Mouse (Mus musculus): ENCODE data around the gene Ankrd55. TPM values are rescaled to one million over a fixed set of nuclear protein-coding genes. Genes with fewer than 3 reads are reported as not detected.
A peak's percentile ranks its signal among the peaks of the same experiment; 100 is the strongest.

The Ankrd55 gene
- polyA plus RNA-seq, 1 experiment from 2014 or later = 9.2 TPM

DNA sequence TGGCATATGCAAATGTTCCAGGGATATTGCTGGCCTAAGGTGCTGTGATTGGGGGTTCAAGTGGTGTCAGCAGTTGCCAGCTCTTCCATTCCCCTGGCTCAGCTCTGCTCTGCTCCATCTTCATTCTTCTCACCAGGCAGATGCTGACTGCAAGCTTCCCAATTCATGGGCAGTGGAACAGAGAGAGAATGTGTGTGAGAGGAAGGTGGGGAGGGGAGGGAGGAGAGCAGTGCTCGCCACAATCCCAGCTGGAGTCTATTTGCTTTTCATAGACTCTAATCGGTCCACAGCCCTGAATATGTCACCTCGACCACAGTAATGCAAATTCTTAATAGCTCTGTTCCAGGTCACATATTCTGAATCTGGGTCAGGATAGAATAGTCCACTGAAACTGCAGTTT, 27.2 kb downstream of the Ankrd55 start:
- H3K4me3 ChIP-seq (replicated peaks; ENCODE audit: low read length) = no peak overlapping the region
- no peak overlapping the region for H3K27ac ChIP-seq

DNA sequence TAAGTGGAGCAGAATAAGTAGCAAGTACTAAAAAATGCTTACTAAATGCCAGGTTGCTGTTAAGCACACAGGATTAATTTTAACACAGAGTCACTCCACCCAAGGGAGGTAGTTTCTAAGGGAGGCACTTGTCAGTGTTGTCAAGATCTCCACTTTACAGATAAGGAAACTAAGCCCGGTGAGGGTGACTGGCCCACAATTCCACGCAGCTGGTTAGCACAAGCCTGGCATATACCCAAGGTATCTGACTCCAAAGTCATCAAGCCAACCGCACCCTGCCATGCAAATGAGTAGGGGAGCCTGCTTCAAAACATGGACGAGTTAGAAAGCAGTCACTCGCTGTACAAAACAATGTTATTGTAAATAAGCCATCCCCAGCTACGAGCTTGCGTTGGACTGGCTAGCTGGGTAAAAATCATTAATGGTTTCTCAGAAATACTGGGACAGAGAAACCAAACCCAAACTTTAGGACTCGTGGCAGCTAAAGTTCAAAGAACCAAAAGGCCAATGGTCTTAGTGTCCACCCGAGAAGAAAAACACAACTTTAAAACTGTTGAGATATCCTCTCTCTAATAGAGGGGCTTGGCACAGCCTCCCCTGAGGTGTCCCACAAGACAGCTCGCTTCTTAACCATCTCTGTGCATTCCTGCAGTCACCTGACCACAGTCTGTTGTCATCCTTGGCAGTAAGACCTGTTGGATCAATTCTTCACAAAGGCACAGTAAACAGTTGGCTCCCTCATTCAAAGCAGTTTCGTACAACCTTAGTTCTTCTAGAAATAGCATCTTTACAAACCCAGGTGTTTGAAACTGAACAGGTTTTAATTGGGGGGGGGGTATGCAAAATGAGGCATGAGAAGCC, 28.6 kb downstream of the Ankrd55 start:
- Histone ChIP-seq H3K36me3 (replicated peaks; ENCODE audit: control insufficient read depth, insufficient read depth) (no peaks in the 10 kb centered on the region), H3K27ac (no peak overlapping the region), H3K27me3 (ENCODE audit: control insufficient read depth, insufficient read depth, low read length) (no peaks in the 10 kb centered on the region), H3K9me3 (ENCODE audit: control insufficient read depth, low read length) (0 out of 2 replicates have a peak, but pooled peaks cover 6% of the 10 kb centered on the region), H3K9ac (no peak overlapping the region), H3K4me1 (replicated peaks; ENCODE audit: control insufficient read depth, insufficient read depth, low read length) (0 out of 2 replicates have a peak, but pooled peaks cover 3% of the 10 kb centered on the region), H3K4me2 (replicated peaks) (no peak overlapping the region), H3K4me3 (replicated peaks; ENCODE audit: low read length) (no peak overlapping the region)
- 80% methylated on average over 11 of the region's 11 CpGs for WGBS
- DNase-seq (ENCODE audit: low spot score) (no peak), ATAC-seq (ENCODE audit: low FRiP score) (no peak)

More for the DNA sequence above, 27.2 kb downstream of the Ankrd55 start:
- 0 out of 2 replicates have a peak, but pooled peaks cover 3% of the 10 kb centered on the region for H3K4me1 ChIP-seq (replicated peaks; ENCODE audit: control insufficient read depth, insufficient read depth, low read length)
- H3K36me3 ChIP-seq (replicated peaks; ENCODE audit: control insufficient read depth, insufficient read depth) = no peaks in the 10 kb centered on the region
- H3K9me3 ChIP-seq (ENCODE audit: control insufficient read depth, low read length) = 0 out of 2 replicates have a peak, but pooled peaks cover 6% of the 10 kb centered on the region
- ATAC-seq (ENCODE audit: low FRiP score) = peak; percentile 31; the same call in 1 of the 2 replicates
- no peak overlapping the region for H3K4me2 ChIP-seq (replicated peaks)
- WGBS = 7% methylated on average over 3 of the region's 3 CpGs
- no peaks in the 10 kb centered on the region for H3K27me3 ChIP-seq (ENCODE audit: control insufficient read depth, insufficient read depth, low read length)
- H3K9ac ChIP-seq = no peak overlapping the region
- DNase-seq (ENCODE audit: low spot score) = no peak

DNA sequence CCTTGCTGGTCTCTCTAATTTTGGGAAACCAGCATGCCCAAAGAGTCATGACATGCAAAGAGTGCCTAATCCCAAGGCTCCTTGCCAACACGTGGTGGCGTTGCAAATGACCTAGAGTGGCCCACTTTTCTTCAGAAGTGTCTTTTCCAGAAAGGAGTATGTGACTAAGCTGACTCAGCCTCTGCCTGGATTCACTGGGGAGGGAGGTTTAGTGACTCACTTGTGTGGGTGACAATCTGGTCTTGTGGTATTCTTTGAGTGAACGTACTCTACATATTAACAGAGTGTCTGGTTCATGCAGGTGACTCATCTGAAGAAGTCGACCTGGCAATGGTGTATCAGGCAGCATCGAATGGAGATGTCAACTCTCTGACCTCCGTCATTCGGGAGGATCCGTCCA, 29.9 kb downstream of the Ankrd55 start:
- Histone ChIP-seq H3K27me3 (ENCODE audit: control insufficient read depth, insufficient read depth, low read length) (no peaks in the 10 kb centered on the region), H3K4me2 (replicated peaks) (no peak overlapping the region), H3K4me1 (replicated peaks; ENCODE audit: control insufficient read depth, insufficient read depth, low read length) (0 out of 2 replicates have a peak, but pooled peaks cover 3% of the 10 kb centered on the region), H3K9ac (no peak overlapping the region), H3K4me3 (replicated peaks; ENCODE audit: low read length) (no peak overlapping the region), H3K9me3 (ENCODE audit: control insufficient read depth, low read length) (0 out of 2 replicates have a peak, but pooled peaks cover 6% of the 10 kb centered on the region), H3K36me3 (replicated peaks; ENCODE audit: control insufficient read depth, insufficient read depth) (no peaks in the 10 kb centered on the region), H3K27ac (no peak overlapping the region)
- no peak for DNase-seq (ENCODE audit: low spot score)
- no peak for ATAC-seq (ENCODE audit: low FRiP score)
- WGBS = 88% methylated on average over 8 of the region's 8 CpGs

DNA sequence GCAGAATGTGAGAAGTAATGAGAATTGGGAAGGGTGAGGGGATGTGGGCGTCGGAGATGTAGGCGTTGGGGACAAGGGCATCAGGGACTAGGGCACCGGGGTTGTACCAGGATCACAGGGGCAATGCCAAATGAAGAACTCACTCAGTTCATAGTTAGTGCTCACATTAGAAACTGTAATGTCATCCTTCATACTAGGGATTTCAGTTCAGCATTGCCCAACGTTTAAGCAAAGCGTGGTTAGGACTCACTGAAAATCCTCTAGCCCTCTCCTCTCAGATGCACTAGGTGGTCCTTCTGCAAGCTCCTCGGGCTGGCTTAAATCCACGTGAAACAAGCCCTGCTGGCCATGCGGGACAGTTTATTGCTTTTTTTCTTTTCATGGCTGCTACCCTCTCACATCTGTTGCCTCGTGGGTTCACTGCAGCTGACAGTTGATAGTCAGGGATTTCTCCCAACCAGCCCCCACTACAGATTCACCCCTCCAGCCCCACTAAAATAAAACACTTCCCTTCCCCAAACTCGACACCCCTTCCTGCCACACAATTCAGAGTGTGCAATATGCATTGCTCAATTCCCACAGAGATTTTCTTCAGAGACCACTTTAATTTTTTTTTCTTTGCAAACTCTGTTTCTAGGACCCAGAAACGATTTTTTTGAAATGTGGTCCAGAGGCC, 35.5 kb downstream of the Ankrd55 start:
- 0 out of 2 replicates have a peak, but pooled peaks cover 6% of the 10 kb centered on the region for H3K9me3 ChIP-seq (ENCODE audit: control insufficient read depth, low read length)
- H3K9ac ChIP-seq = no peak overlapping the region
- no peaks in the 10 kb centered on the region for H3K27me3 ChIP-seq (ENCODE audit: control insufficient read depth, insufficient read depth, low read length)
- no peak overlapping the region for H3K4me2 ChIP-seq (replicated peaks)
- H3K36me3 ChIP-seq (replicated peaks; ENCODE audit: control insufficient read depth, insufficient read depth) = no peaks in the 10 kb centered on the region
- WGBS = 77% methylated on average over 12 of the region's 12 CpGs
- no peak overlapping the region for H3K4me3 ChIP-seq (replicated peaks; ENCODE audit: low read length)
- ATAC-seq (ENCODE audit: low FRiP score) = no peak
- no peak overlapping the region for H3K27ac ChIP-seq
- DNase-seq (ENCODE audit: low spot score) = no peak
- H3K4me1 ChIP-seq (replicated peaks; ENCODE audit: control insufficient read depth, insufficient read depth, low read length) = no peaks in the 10 kb centered on the region

DNA sequence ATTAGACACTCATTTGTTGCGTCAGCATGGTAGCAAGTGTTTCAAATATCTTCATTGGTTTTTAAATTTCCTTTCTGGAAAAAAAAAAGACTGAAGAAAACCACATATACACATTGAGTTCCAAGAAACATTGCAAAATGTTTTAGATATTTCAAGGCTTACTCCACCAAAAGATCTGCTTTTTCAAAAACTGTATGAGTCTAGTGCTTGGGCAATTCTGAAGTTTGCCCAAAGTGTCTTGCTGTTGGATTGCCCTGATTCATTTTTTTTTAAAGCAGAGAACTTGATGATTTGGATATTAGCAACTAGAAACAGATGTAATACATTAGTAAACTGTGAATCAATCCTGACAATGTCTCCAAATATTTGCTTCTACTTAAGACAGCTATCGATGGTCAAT, 36.9 kb downstream of the Ankrd55 start:
- H3K27ac ChIP-seq = no peak overlapping the region
- ATAC-seq (ENCODE audit: low FRiP score) = no peak
- no peaks in the 10 kb centered on the region for H3K4me1 ChIP-seq (replicated peaks; ENCODE audit: control insufficient read depth, insufficient read depth, low read length)
- 92% methylated on average over 2 of the region's 2 CpGs for WGBS
- H3K36me3 ChIP-seq (replicated peaks; ENCODE audit: control insufficient read depth, insufficient read depth) = no peaks in the 10 kb centered on the region
- H3K9me3 ChIP-seq (ENCODE audit: control insufficient read depth, low read length) = no peaks in the 10 kb centered on the region
- no peak overlapping the region for H3K9ac ChIP-seq
- no peaks in the 10 kb centered on the region for H3K27me3 ChIP-seq (ENCODE audit: control insufficient read depth, insufficient read depth, low read length)
- no peak overlapping the region for H3K4me3 ChIP-seq (replicated peaks; ENCODE audit: low read length)
- no peak overlapping the region for H3K4me2 ChIP-seq (replicated peaks)
- DNase-seq (ENCODE audit: low spot score) = no peak

DNA sequence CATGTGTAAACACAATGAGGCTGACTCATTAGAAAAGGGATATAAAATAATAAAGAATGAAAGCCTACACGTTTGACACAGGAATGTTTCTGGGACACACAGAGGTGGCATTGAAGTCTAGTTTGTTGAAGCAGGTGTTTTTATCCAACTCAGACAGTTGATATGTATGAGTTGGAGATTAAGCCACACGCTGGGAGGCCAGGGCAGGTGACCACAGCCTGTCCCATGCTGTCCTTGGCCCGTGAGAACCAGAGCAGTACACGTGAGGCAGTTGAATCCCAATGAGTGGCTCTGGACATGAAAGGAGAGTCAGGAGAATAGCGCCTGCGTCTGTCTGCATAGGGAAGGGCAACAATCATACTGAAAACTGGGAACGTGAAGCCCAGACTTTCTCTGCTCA, 38.2 kb downstream of the Ankrd55 start:
- Histone ChIP-seq H3K4me3 (replicated peaks; ENCODE audit: low read length) (no peak overlapping the region), H3K9me3 (ENCODE audit: control insufficient read depth, low read length) (no peaks in the 10 kb centered on the region), H3K36me3 (replicated peaks; ENCODE audit: control insufficient read depth, insufficient read depth) (no peaks in the 10 kb centered on the region), H3K9ac (no peak overlapping the region), H3K4me2 (replicated peaks) (no peak overlapping the region), H3K27ac (no peak overlapping the region), H3K27me3 (ENCODE audit: control insufficient read depth, insufficient read depth, low read length) (no peaks in the 10 kb centered on the region), H3K4me1 (replicated peaks; ENCODE audit: control insufficient read depth, insufficient read depth, low read length) (peaks cover 8% of the 10 kb centered on the region)
- ATAC-seq (ENCODE audit: low FRiP score) (no peak), DNase-seq (ENCODE audit: low spot score) (no peak)
- WGBS = 90% methylated on average over 7 of the region's 7 CpGs

DNA sequence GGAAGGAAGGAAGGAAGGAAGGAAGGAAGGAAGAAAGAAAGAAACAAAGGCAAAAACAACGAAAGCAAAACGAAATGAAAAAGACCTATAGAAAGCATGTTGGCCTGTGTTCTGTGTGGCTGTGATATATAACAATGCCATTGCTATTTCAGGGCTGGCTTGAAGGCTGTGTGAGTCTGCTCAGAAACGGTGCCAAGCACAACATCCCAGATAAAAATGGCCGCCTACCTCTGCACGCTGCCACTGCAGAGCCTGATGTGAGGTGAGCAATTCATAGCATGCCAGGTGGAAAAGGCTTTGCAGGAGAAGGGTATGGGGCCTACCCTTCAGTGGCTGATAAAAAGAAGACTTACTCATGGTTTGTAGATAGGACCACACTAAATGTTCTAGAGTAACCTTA, 38.7 kb downstream of the Ankrd55 start:
- DNase-seq (ENCODE audit: low spot score) = no peak
- H3K4me2 ChIP-seq (replicated peaks) = no peak overlapping the region
- ATAC-seq (ENCODE audit: low FRiP score) = no peak
- no peaks in the 10 kb centered on the region for H3K36me3 ChIP-seq (replicated peaks; ENCODE audit: control insufficient read depth, insufficient read depth)
- WGBS = 89% methylated on average over 5 of the region's 5 CpGs
- no peak overlapping the region for H3K9ac ChIP-seq
- H3K4me1 ChIP-seq (replicated peaks; ENCODE audit: control insufficient read depth, insufficient read depth, low read length) = peaks cover 13% of the 10 kb centered on the region
- H3K27me3 ChIP-seq (ENCODE audit: control insufficient read depth, insufficient read depth, low read length) = no peaks in the 10 kb centered on the region
- H3K27ac ChIP-seq = no peak overlapping the region
- H3K9me3 ChIP-seq (ENCODE audit: control insufficient read depth, low read length) = no peaks in the 10 kb centered on the region
- no peak overlapping the region for H3K4me3 ChIP-seq (replicated peaks; ENCODE audit: low read length)

DNA sequence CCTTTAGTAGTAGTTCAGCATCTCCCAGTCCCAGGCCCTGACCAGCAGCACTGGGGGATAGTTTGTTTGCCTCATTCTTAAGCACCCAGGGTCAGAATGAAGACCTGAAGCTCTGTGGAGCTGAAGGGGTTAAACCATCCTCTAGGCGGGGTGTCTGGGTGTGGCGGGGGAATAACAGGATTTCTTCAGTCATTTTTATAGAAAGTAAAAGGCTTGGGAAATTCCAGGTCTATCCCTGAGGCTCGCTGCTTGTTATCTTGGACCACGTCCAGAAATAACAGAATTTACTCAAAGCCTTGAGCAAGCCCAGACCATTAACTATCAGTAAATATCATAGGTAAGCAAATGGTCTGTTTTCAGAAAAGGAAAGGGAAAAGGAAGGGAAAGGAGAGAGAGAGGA, 39.3 kb downstream of the Ankrd55 start:
- H3K9ac ChIP-seq = no peak overlapping the region
- H3K4me2 ChIP-seq (replicated peaks) = no peak overlapping the region
- H3K9me3 ChIP-seq (ENCODE audit: control insufficient read depth, low read length) = no peaks in the 10 kb centered on the region
- H3K4me1 ChIP-seq (replicated peaks; ENCODE audit: control insufficient read depth, insufficient read depth, low read length) = peaks cover 18% of the 10 kb centered on the region
- H3K4me3 ChIP-seq (replicated peaks; ENCODE audit: low read length) = no peak overlapping the region
- 68% methylated on average over 4 of the region's 4 CpGs for WGBS
- H3K27ac ChIP-seq = no peak overlapping the region
- H3K36me3 ChIP-seq (replicated peaks; ENCODE audit: control insufficient read depth, insufficient read depth) = no peaks in the 10 kb centered on the region
- DNase-seq (ENCODE audit: low spot score) = no peak
- ATAC-seq (ENCODE audit: low FRiP score) = no peak
- no peaks in the 10 kb centered on the region for H3K27me3 ChIP-seq (ENCODE audit: control insufficient read depth, insufficient read depth, low read length)

DNA sequence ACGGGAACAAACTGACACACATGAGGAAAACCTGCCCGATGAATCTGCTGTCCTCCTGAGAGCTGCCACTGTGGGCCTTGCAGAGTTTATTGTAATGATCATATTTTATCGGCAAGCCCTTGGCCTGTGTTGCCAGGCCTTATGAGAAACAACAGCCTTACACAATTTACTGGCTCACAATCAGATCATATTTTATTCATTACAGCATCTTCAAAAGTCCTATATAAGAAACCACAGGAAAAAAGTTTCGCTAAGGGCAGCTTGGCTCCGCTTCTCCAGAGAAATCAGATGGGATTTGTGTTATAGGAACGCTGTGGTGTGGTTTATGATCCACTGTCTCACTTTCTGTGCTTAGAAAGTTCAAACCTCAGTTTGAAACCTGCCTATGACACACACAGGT, 42.0 kb downstream of the Ankrd55 start:
- peak overlapping the region; percentile 88; the same call in 1 of the 2 replicates for H3K27ac ChIP-seq
- H3K27me3 ChIP-seq (ENCODE audit: control insufficient read depth, insufficient read depth, low read length) = no peaks in the 10 kb centered on the region
- no peak for DNase-seq (ENCODE audit: low spot score)
- H3K36me3 ChIP-seq (replicated peaks; ENCODE audit: control insufficient read depth, insufficient read depth) = no peaks in the 10 kb centered on the region
- no peak for ATAC-seq (ENCODE audit: low FRiP score)
- no peak overlapping the region for H3K4me2 ChIP-seq (replicated peaks)
- peaks cover 18% of the 10 kb centered on the region for H3K4me1 ChIP-seq (replicated peaks; ENCODE audit: control insufficient read depth, insufficient read depth, low read length)
- WGBS = 88% methylated on average over 6 of the region's 6 CpGs
- H3K9me3 ChIP-seq (ENCODE audit: control insufficient read depth, low read length) = no peaks in the 10 kb centered on the region
- H3K4me3 ChIP-seq (replicated peaks; ENCODE audit: low read length) = no peak overlapping the region
- no peak overlapping the region for H3K9ac ChIP-seq
